Mouse (Mus musculus) C2C12 (cell line): ENCODE data around the gene Erich2. TPM values are rescaled to one million over a fixed set of nuclear protein-coding genes. Genes with fewer than 3 reads are reported as not detected.

Experiments
- H3K27me3 ChIP-seq: one replicate; pipeline ENCODE4 v1.6.1; 2011; ENCODE audit not compliant: control insufficient read depth, insufficient read depth, insufficient read length
- H3K36me3 ChIP-seq: one replicate; pipeline ENCODE4 v1.6.1; 2011; ENCODE audit not compliant: control insufficient read depth, insufficient read depth
- H3K4me3 ChIP-seq: one replicate; pipeline ENCODE4 v1.5.1; 2011; ENCODE audit warnings: mild to moderate bottlenecking, control low read depth; ENCODE audit not compliant: poor library complexity, insufficient read depth, severe bottlenecking
- H3K79me2 ChIP-seq: one replicate; pipeline ENCODE4 v1.6.1; 2011; ENCODE audit not compliant: control insufficient read depth, insufficient read depth
- H3K79me3 ChIP-seq: one replicate; pipeline ENCODE4 v1.6.1; 2011; ENCODE audit warnings: low read depth, control low read depth
- H3ac ChIP-seq: one replicate; pipeline ENCODE3; 2011; ENCODE audit warnings: low read depth; ENCODE audit not compliant: control insufficient read depth, insufficient read length
- CEBPB ChIP-seq: IDR thresholded peaks from one replicate; pipeline ENCODE4 v1.6.1; 2011; ENCODE audit warnings: low read depth, mild to moderate bottlenecking, control low read depth, moderate library complexity
- CTCF ChIP-seq: IDR thresholded peaks from one replicate; pipeline ENCODE4 v1.5.1; 2011; ENCODE audit not compliant: control insufficient read depth, insufficient read depth, insufficient read length
- FOSL1 ChIP-seq: IDR thresholded peaks from one replicate; pipeline ENCODE4 v1.8.0; 2011; ENCODE audit warnings: mild to moderate bottlenecking, low read length; ENCODE audit not compliant: poor library complexity, insufficient read depth, severe bottlenecking
- MAX ChIP-seq: IDR thresholded peaks from one replicate; pipeline ENCODE4 v1.6.1; 2011; ENCODE audit warnings: mild to moderate bottlenecking, control low read depth
- MYOD1 ChIP-seq: IDR thresholded peaks from one replicate; pipeline ENCODE4 v1.6.1; 2011; ENCODE audit warnings: low read depth; ENCODE audit not compliant: control insufficient read depth, insufficient read length
- MYOG ChIP-seq: IDR thresholded peaks from one replicate; pipeline ENCODE4 v1.6.1; 2011; ENCODE audit not compliant: control insufficient read depth, insufficient read length; ENCODE audit errors: extremely low read depth
- USF1 ChIP-seq: IDR thresholded peaks from one replicate; pipeline ENCODE4 v1.6.1; 2011; ENCODE audit warnings: low read depth, mild to moderate bottlenecking, control low read depth, moderate library complexity
- polyA plus RNA-seq: library from polyadenylated mRNA; unstranded; fragments of >200 nt; fragmentation: generic; extraction: Trizol; gene quantifications from one replicate; pipeline ENCODE4 v1.2.1, GENCODE M21; 2012; ENCODE audit warnings: missing spikeins

Gene Erich2
- polyA plus RNA-seq, 1 experiment, result 0.09 TPM

GRCm38 (mm10) chr2:70558843-70559451 lies 50.3 kb downstream of the Erich2 start:
- Histone ChIP-seq H3K4me3 (no peak overlapping the region), H3ac (no peak overlapping the region), H3K79me2 (no peaks in the 10 kb centered on the region), H3K79me3 (no peaks in the 10 kb centered on the region), H3K27me3 (peaks cover 31% of the 10 kb centered on the region), H3K36me3 (no peaks in the 10 kb centered on the region)
- no peak for TF ChIP-seq FOSL1
- TF ChIP-seq MYOD1, result no peak
- TF ChIP-seq MAX, result no peak
- no peak for TF ChIP-seq USF1
- TF ChIP-seq CEBPB, result no peak
- no peak for TF ChIP-seq CTCF
- no peak for TF ChIP-seq MYOG

GRCm38 (mm10) chr2:70559520-70559919 lies 50.9 kb downstream of the Erich2 start:
- Histone ChIP-seq H3K27me3 (peaks cover 32% of the 10 kb centered on the region), H3K4me3 (no peak overlapping the region), H3K79me3 (no peaks in the 10 kb centered on the region), H3K79me2 (no peaks in the 10 kb centered on the region), H3ac (no peak overlapping the region), H3K36me3 (no peaks in the 10 kb centered on the region)
- TF ChIP-seq MAX, result no peak
- no peak for TF ChIP-seq CTCF
- TF ChIP-seq MYOG, result no peak
- TF ChIP-seq MYOD1, result no peak
- no peak for TF ChIP-seq CEBPB
- no peak for TF ChIP-seq USF1
- no peak for TF ChIP-seq FOSL1

- no peaks in the 10 kb centered on the region for H3K79me2 ChIP-seq
- H3K79me3 ChIP-seq, result no peaks in the 10 kb centered on the region
- peaks cover 46% of the 10 kb centered on the region for H3K27me3 ChIP-seq
- H3K4me3 ChIP-seq, result no peak overlapping the region
- H3ac ChIP-seq, result no peak overlapping the region
- TF ChIP-seq CTCF (peak; percentile 21), CEBPB (no peak), USF1 (no peak), MYOG (no peak), FOSL1 (no peak)
- H3K36me3 ChIP-seq, result no peaks in the 10 kb centered on the region
Observed at GRCm38 (mm10) chr2:70561077-70561795, 52.6 kb downstream of the Erich2 start.

GRCm38 (mm10) chr2:70562011-70562491 lies 53.4 kb downstream of the Erich2 start:
- Histone ChIP-seq H3ac (no peak overlapping the region), H3K36me3 (no peaks in the 10 kb centered on the region), H3K79me2 (no peaks in the 10 kb centered on the region), H3K79me3 (no peaks in the 10 kb centered on the region), H3K27me3 (peaks cover 54% of the 10 kb centered on the region), H3K4me3 (no peak overlapping the region)
- TF ChIP-seq USF1 (no peak), MYOD1 (no peak), CEBPB (no peak), CTCF (no peak), MAX (no peak), FOSL1 (no peak), MYOG (no peak)

- Histone ChIP-seq H3K79me2 (no peaks in the 10 kb centered on the region), H3K79me3 (no peaks in the 10 kb centered on the region), H3K4me3 (no peak overlapping the region), H3K27me3 (peaks cover 56% of the 10 kb centered on the region), H3ac (no peak overlapping the region), H3K36me3 (no peaks in the 10 kb centered on the region)
- TF ChIP-seq MAX (no peak), MYOG (no peak), CEBPB (no peak), USF1 (no peak), FOSL1 (no peak), CTCF (no peak), MYOD1 (no peak)
Observed at GRCm38 (mm10) chr2:70562611-70562980, 54.0 kb downstream of the Erich2 start.
